Mouse (Mus musculus): ENCODE data around the gene Pdgfc. TPM values are rescaled to one million over a fixed set of nuclear protein-coding genes. Genes with fewer than 3 reads are reported as not detected.
A peak's percentile ranks its signal among the peaks of the same experiment; 100 is the strongest.

Pdgfc gene
- polyA plus RNA-seq, 1 experiment from 2014 or later, result 4.2 TPM

DNA sequence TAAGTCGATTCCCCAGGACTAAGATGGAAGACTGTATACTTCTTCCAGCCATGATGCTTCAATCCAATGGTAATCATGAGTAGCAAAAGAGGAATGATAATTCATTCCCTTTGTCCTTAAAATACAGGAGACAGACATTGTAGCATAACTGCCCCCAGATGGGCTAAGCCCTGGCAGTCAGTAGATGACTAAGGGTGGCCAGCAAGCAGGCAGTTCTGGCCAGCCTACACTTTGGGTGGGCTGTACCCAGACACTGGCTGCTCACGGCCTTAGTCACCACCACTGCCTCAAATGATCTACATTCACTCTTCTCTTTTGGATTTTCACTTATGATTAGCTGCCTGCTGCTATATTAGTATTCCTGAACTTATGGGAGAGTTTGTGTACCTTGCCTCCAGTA lies 5.9 kb upstream of the Pdgfc start:
- no peak overlapping the region for H3K27ac ChIP-seq
- H3K36me3 ChIP-seq (replicated peaks), result no peaks in the 10 kb centered on the region
- no peaks in the 10 kb centered on the region for H3K4me1 ChIP-seq
- no peak overlapping the region for H3K4me3 ChIP-seq
- no peak overlapping the region for H3K4me2 ChIP-seq
- no peaks in the 10 kb centered on the region for H3K9me3 ChIP-seq
- 68% methylated on average over 2 of the region's 2 CpGs for WGBS
- no peaks in the 10 kb centered on the region for H3K27me3 ChIP-seq (replicated peaks)
- no peak for ATAC-seq (replicated peaks)
- no peak overlapping the region for H3K9ac ChIP-seq

DNA sequence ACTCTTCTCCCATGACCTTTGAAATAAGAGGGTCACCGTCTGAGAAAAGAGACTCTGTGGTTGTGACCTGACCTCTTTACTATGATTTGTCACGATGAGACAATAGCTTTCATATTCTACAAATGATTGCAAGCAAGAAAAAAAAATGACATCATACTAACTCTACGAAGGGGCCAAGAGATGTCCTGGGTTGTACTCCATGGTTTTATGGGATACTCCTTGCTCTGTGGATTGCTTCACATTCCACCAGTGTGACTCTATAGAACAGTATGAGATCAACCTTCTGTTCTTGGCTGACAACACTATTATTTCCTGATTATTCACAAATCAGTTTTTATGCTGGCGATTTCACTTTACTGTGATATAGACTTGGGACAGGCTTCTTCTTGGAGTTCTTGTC lies 4.2 kb upstream of the Pdgfc start:
- Histone ChIP-seq H3K4me1 (peaks cover 7% of the 10 kb centered on the region), H3K36me3 (replicated peaks) (no peaks in the 10 kb centered on the region), H3K9ac (no peak overlapping the region), H3K4me2 (no peak overlapping the region), H3K27me3 (replicated peaks) (0 out of 2 replicates have a peak, but pooled peaks cover 3% of the 10 kb centered on the region), H3K27ac (no peak overlapping the region), H3K9me3 (no peaks in the 10 kb centered on the region), H3K4me3 (no peak overlapping the region)
- no peak for ATAC-seq (replicated peaks)
- 59% methylated on average over 4 of the region's 4 CpGs for WGBS

DNA sequence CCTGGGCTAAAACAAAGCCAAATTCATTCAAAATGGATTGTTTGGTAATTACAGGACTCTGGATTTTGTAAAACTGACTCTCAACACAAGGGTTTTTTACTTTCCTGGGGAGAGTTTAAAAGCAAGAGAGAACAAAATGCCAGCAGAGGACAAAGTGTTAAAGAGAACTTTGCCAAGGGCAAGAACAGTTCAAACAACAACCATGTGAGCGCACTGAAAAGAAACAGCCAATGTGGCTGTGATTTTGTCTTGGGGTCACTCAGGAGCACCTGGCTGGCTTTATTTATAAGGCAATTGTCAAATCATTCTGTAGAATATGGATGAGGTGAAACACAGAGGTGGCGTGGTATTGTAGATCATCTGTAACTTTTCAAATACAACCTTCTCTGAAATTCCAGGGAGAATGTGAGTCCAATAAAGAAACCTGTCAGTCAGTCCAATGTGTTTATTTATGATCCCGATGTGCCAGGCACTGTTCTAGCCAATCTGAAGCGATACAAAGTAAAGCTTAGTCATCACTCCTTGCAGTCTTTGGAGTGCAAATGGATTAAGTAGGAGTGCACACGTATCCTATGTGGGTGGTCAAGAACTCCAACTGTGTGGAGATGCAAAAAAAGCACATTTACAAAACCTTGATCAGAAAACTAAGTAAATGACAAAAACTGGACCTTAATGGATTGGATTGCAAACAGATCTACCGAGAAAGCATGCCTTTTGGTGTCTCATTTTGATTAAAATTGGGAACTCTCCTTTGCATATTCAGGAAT lies 1.7 kb upstream of the Pdgfc start:
- H3K27me3 ChIP-seq (replicated peaks), result 0 out of 2 replicates have a peak, but pooled peaks cover 3% of the 10 kb centered on the region
- peaks cover 19% of the 10 kb centered on the region for H3K4me1 ChIP-seq
- no peak overlapping the region for H3K4me2 ChIP-seq
- H3K36me3 ChIP-seq (replicated peaks), result no peaks in the 10 kb centered on the region
- H3K9ac ChIP-seq, result no peak overlapping the region
- WGBS, result 55% methylated on average over 6 of the region's 6 CpGs
- ATAC-seq (replicated peaks), result no peak
- H3K4me3 ChIP-seq, result no peak overlapping the region
- no peak overlapping the region for H3K27ac ChIP-seq
- no peaks in the 10 kb centered on the region for H3K9me3 ChIP-seq

DNA sequence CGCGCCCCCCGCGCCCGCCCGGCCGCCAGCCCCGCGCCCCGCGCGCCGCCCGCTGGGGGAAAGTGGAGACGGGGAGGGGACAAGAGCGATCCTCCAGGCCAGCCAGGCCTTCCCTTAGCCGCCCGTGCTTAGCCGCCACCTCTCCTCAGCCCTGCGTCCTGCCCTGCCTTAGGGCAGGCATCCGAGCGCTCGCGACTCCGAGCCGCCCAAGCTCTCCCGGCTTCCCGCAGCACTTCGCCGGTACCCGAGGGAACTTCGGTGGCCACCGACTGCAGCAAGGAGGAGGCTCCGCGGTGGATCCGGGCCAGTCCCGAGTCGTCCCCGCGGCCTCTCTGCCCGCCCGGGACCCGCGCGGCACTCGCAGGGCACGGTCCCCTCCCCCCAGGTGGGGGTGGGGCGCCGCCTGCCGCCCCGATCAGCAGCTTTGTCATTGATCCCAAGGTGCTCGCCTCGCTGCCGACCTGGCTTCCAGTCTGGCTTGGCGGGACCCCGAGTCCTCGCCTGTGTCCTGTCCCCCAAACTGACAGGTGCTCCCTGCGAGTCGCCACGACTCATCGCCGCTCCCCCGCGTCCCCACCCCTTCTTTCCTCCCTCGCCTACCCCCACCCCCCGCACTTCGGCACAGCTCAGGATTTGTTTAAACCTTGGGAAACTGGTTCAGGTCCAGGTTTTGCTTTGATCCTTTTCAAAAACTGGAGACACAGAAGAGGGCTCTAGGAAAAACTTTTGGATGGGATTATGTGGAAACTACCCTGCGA lies 517 bp downstream of the Pdgfc start:
- Histone ChIP-seq H3K27me3 (replicated peaks) (0 out of 2 replicates have a peak, but pooled peaks cover 3% of the 10 kb centered on the region), H3K4me2 (peak overlapping the region; percentile 88), H3K9ac (peak overlapping the region; percentile 49), H3K4me1 (peaks cover 19% of the 10 kb centered on the region), H3K27ac (peak overlapping the region; percentile 42), H3K9me3 (no peaks in the 10 kb centered on the region), H3K36me3 (replicated peaks) (no peaks in the 10 kb centered on the region), H3K4me3 (peak overlapping the region; percentile 54)
- peak; percentile 94 for ATAC-seq (replicated peaks)
- under 1% methylated on average over 66 of the region's 68 CpGs for WGBS

DNA sequence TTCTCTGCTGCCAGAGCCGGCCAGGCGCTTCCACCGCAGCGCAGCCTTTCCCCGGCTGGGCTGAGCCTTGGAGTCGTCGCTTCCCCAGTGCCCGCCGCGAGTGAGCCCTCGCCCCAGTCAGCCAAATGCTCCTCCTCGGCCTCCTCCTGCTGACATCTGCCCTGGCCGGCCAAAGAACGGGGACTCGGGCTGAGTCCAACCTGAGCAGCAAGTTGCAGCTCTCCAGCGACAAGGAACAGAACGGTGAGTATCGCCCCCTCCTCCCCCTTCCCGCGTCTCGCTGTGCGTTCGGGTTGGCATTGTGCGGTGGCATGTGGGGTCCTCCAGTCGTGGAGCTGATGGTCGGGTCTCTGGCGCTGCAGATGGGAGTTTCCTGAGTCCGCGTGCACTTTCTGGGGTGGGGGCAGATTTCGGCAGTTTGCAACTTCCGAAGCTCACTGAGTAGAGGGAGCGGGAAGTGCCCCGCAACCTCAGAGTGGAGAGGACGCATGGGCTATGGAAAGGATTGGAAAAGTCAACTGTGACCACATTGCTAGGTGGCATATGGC lies 1.2 kb downstream of the Pdgfc start:
- under 1% methylated on average over 34 of the region's 34 CpGs for WGBS
- H3K4me3 ChIP-seq, result peak overlapping the region; percentile 54
- peak overlapping the region; percentile 88 for H3K4me2 ChIP-seq
- peak overlapping the region; percentile 42 for H3K27ac ChIP-seq
- ATAC-seq (replicated peaks), result peak; percentile 84
- H3K27me3 ChIP-seq (replicated peaks), result 0 out of 2 replicates have a peak, but pooled peaks cover 3% of the 10 kb centered on the region
- peak overlapping the region; percentile 49 for H3K9ac ChIP-seq
- no peaks in the 10 kb centered on the region for H3K36me3 ChIP-seq (replicated peaks)
- H3K4me1 ChIP-seq, result peaks cover 19% of the 10 kb centered on the region
- H3K9me3 ChIP-seq, result no peaks in the 10 kb centered on the region

DNA sequence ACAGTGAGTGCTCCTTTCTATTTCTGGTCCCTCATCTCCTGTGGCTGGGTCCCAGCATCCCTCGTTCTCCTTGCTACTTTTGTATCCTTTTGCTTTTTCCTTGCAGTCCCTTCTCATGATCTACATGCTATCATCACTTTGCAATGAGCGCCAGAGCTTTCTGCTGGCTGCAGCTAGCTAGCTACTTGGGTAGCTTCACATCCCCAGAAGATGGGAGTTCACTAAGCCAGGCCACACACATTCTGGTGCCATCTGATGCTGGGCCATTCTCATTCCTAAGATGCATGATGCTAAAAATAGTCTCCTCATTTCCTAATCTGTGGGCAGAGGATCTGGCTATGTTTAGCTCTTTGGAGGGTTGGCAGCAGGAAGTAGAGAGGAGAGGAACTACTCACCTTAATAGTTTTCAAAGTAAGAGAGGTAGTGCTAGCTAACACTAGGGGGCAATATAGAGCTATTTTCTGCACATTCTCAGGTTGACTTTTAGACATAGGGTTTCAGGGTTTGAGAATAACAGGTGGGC lies 3.0 kb downstream of the Pdgfc start:
- Histone ChIP-seq H3K4me3 (peak overlapping the region; percentile 10; the same call in 1 of the 2 replicates), H3K9ac (no peak overlapping the region)
- 64% methylated on average over 2 of the region's 2 CpGs for WGBS

DNA sequence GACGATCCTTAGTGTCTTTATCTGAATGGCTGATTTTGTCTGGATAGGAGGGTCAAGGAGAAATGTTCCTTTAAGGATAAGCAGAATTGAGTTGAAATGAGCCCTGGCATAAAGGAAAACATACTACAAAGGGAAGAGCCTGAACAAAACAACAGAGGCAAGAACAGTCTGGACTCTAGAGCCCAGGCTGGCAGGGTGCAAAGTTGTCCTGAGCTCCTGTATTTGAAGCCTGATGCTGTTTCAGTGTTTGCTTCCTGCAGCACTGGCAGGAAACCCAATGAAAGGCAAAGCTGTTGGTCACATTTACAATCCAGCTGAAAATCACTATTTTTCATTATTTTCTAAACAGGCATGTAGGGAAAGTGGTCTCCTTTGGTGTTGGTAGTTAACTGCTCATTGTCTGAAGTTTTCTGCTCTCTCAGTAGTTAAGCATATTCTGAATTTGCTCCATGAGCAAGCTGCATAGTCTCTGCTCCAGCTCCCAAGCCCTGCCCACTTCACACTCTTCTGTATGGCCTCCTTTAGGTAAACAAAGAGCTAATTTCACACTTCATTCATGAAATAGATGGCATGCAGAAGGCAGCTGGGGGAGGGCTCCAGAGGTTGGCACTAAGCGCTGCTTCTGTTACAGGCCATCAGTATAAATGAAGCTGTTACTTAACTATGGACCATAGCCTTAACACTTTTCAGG lies 8.6 kb downstream of the Pdgfc start:
- Histone ChIP-seq H3K4me2 (no peak overlapping the region), H3K4me1 (peaks cover 3% of the 10 kb centered on the region; the same call in 1 of the 2 replicates), H3K9ac (no peak overlapping the region), H3K36me3 (replicated peaks) (no peaks in the 10 kb centered on the region), H3K9me3 (no peaks in the 10 kb centered on the region), H3K4me3 (no peak overlapping the region), H3K27me3 (replicated peaks) (no peaks in the 10 kb centered on the region), H3K27ac (no peak overlapping the region)
- peak; percentile 86 for ATAC-seq (replicated peaks)
- 35% methylated on average over 2 of the region's 2 CpGs for WGBS

More for the DNA sequence above, 3.0 kb downstream of the Pdgfc start:
- Histone ChIP-seq H3K4me1 (peaks cover 19% of the 10 kb centered on the region), H3K9me3 (no peaks in the 10 kb centered on the region), H3K36me3 (replicated peaks) (no peaks in the 10 kb centered on the region), H3K27me3 (replicated peaks) (0 out of 2 replicates have a peak, but pooled peaks cover 3% of the 10 kb centered on the region), H3K4me2 (peak overlapping the region; percentile 24), H3K27ac (no peak overlapping the region)
- ATAC-seq (replicated peaks), result no peak

DNA sequence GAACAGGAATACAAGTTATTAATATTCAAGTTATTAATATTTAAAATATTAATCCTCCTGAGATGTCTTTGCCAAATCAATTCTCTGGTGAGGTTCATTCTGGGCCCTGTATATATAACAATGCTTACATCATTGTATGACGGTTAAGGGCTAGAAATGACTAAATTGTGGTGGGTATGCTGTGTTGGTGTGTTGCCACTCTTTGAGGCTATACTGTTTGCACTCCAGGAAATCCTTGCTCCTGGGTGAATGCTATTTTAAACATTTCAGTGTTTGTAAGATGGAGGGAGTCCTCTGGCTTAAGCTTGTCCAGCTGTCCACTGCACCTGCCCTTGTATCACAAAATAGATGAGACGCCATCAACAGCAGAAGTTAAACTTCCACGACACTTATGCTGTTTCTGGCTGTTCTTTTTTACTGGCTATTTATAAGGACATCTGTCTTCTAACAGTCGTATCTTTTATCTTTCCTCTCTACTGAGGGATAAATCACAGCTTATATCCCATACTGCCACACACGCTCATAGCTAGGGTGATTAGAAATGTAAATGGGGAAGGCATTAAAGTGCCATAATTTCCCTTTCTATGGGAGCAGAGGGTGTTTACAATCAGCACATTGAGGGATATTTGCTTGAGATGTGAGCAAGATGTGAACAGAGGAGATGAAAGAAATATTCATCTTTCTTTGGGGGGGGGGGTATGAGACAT lies 9.3 kb downstream of the Pdgfc start:
- H3K27ac ChIP-seq, result no peak overlapping the region
- peak; percentile 39; the same call in 1 of the 2 replicates for ATAC-seq (replicated peaks)
- no peaks in the 10 kb centered on the region for H3K9me3 ChIP-seq
- H3K4me3 ChIP-seq, result no peak overlapping the region
- H3K4me2 ChIP-seq, result no peak overlapping the region
- H3K9ac ChIP-seq, result no peak overlapping the region
- no peaks in the 10 kb centered on the region for H3K27me3 ChIP-seq (replicated peaks)
- H3K36me3 ChIP-seq (replicated peaks), result no peaks in the 10 kb centered on the region
- peaks cover 3% of the 10 kb centered on the region; the same call in 1 of the 2 replicates for H3K4me1 ChIP-seq
- 38% methylated on average over 5 of the region's 5 CpGs for WGBS

DNA sequence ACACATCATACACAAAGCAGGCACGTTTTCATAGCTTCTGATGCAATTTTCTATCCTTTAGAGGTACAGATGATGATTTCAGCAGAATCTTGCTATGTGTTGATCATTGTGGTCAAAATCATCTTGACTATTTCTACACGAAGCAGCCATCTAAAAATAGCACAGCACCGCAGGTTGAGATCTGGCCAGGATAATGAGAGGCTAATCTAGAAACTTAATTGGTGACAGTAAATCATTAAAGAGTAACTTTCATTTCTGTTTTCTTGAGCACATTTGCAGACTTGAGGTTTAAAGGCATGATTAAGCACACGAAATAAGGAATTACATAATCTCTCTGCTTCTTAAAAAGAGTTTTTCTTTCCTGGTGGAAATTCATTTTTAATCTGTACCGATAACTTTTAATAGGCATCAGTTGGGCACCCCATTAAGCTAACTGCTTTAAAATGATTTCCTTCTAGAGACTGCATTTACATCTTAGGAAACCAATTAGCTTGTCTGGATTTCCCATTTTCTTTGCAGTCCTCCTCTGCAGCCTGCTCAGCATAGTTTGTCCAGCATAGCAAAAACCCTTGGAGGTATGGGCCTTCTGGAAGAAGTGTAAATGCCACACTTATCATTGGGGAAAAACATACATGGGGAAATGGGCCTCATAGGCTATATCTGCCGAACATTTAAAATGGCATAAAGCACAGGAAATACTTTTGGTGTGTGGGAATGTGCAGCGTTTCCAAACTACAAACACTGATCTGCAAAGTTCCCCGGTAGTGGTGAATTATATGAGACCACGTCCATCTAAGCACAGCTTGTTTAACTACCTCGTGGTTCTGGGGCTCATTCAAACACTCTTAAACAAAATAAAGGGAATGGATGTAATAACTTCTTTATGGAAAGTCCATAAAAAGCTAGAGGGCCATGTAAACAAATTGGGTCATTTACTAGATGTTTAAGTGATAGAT lies 10.7 kb downstream of the Pdgfc start:
- Histone ChIP-seq H3K4me2 (no peak overlapping the region), H3K9ac (no peak overlapping the region), H3K9me3 (no peaks in the 10 kb centered on the region), H3K27me3 (replicated peaks) (no peaks in the 10 kb centered on the region), H3K27ac (no peak overlapping the region), H3K36me3 (replicated peaks) (no peaks in the 10 kb centered on the region), H3K4me1 (peaks cover 3% of the 10 kb centered on the region; the same call in 1 of the 2 replicates), H3K4me3 (no peak overlapping the region)
- no peak for ATAC-seq (replicated peaks)
- 81% methylated on average over 10 of the region's 10 CpGs for WGBS

DNA sequence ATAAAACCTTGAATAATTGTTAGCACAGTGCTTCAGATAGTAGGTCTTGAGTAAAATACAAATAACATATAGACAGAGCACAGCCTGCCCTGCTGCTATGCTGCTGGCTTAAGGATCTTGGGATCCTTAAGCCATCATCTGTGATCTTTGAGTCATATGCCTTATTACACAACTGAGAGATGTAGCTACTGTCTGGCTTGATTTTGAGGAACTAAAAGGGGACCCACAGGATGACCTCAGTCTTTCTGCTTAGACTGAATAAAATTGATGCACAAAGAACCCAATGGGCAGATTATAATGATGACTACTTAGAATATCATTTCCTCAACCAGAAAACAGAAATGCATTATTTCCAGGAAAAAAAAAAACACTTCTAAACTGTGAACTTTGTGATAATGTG lies 15.3 kb downstream of the Pdgfc start:
- Histone ChIP-seq H3K4me1 (no peaks in the 10 kb centered on the region), H3K9ac (no peak overlapping the region), H3K4me3 (no peak overlapping the region), H3K27ac (no peak overlapping the region), H3K9me3 (no peaks in the 10 kb centered on the region), H3K36me3 (replicated peaks) (no peaks in the 10 kb centered on the region), H3K4me2 (no peak overlapping the region), H3K27me3 (replicated peaks) (no peaks in the 10 kb centered on the region)
- no peak for ATAC-seq (replicated peaks)

Measured in midbrain, embryonic 15.5 days (tissue).